Mouse (Mus musculus): Measurements from ENCODE around the gene Gm17332.
"Not testable (repeated sequence)": the region's sequence is repeated elsewhere in the genome, so short reads cannot be mapped to it uniquely, and the experiment has no call there.

Gene Gm17332

DNA sequence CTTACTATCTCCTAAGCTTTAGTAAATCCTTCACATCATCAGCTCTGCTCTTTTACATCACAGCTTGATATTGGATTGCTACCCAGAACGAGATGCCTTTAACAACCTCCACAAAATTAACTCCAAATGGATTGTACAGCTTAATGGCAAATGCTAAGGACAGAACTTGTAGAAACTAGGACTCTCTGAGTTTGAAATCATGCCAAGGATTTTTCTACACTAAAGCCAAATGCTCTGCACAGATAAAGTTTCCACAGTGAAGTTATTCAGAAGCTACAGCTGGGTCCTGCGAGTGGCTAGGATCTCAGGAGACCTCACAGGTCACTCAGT, 13.5 kb downstream of the Gm17332 start:
- Histone ChIP-seq H3K9me3 (ENCODE audit: low read length) (peaks cover 20% of the 10 kb centered on the region), H3K36me3 (ENCODE audit: insufficient read depth, low read length) (no peaks in the 10 kb centered on the region), H3K27me3 (ENCODE audit: insufficient read depth, low read length) (no peaks in the 10 kb centered on the region), H3K4me3 (replicated peaks; ENCODE audit: low read length) (peak overlapping the region; percentile 68; the same call in 1 of the 2 replicates), H3K4me1 (replicated peaks; ENCODE audit: low read depth, low read length) (peaks cover 7% of the 10 kb centered on the region; the same call in 1 of the 2 replicates)
- TF ChIP-seq CTCF (conservative IDR thresholded peaks at IDR 0.05; ENCODE audit: low read length) (no peak), POU5F1 (IDR thresholded peaks at IDR 0.05; ENCODE audit: borderline replicate concordance, low read length) (no peak), NANOG (IDR thresholded peaks at IDR 0.05; ENCODE audit: borderline replicate concordance, low read length) (no peak)

DNA sequence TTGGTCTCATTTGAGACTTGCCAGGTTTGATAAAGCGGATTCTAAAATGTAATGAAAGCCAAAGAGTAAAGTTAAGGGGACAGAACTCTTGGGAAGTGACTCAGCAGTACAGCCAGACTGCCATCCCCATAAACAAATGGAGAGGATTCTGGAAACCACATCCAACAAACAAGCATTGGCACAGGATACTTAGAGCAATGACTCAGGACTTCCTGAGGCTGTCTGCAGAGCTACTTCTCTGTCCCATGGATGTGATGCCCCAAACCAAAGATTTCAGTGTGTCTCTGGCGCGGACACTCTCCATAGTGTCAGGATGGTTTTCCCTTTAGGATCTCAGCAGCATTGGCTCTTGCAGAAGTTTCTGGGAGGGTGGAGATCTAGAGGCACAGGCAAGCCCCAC, 25.2 kb downstream of the Gm17332 start:
- Histone ChIP-seq H3K36me3 (ENCODE audit: insufficient read depth, low read length) (no peaks in the 10 kb centered on the region), H3K27me3 (ENCODE audit: insufficient read depth, low read length) (no peaks in the 10 kb centered on the region), H3K9me3 (ENCODE audit: low read length) (peaks cover 9% of the 10 kb centered on the region), H3K4me3 (replicated peaks; ENCODE audit: low read length) (no peak overlapping the region), H3K4me1 (replicated peaks; ENCODE audit: low read depth, low read length) (no peaks in the 10 kb centered on the region)
- no peak for TF ChIP-seq POU5F1 (IDR thresholded peaks at IDR 0.05; ENCODE audit: borderline replicate concordance, low read length)
- no peak for TF ChIP-seq NANOG (IDR thresholded peaks at IDR 0.05; ENCODE audit: borderline replicate concordance, low read length)
- no peak for TF ChIP-seq CTCF (conservative IDR thresholded peaks at IDR 0.05; ENCODE audit: low read length)

DNA sequence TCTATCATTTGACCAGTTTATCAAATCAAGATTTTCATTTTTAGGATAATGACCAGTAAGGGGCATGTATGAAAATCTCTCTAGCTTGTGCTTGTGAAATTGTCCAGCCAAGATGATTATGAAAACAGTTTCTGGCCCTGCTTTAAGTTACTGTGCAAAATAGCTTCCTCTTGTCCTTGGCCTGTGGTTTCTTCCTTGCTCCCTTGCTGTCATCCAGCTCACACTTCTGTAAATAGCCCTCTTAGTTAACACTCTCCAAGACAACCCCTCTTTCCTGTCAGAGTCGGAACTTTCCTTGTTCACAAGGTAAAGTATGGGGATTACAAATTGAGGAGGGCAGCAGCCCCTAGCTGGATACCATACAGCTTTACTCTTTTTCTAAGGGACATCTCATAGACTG, 43.9 kb downstream of the Gm17332 start:
- H3K9me3 ChIP-seq (ENCODE audit: low read length): peaks cover 34% of the 10 kb centered on the region
- not testable (repeated sequence) for H3K4me3 ChIP-seq (replicated peaks; ENCODE audit: low read length)

GRCm38 (mm10) chr11:31134824-31135223, 47.4 kb downstream of the Gm17332 start:
- not testable (repeated sequence) for H3K4me3 ChIP-seq (replicated peaks; ENCODE audit: low read length); H3K4me1 ChIP-seq (replicated peaks; ENCODE audit: low read depth, low read length); H3K36me3 ChIP-seq (ENCODE audit: insufficient read depth, low read length); H3K27me3 ChIP-seq (ENCODE audit: insufficient read depth, low read length)
- H3K9me3 ChIP-seq (ENCODE audit: low read length): peaks cover 60% of the 10 kb centered on the region

More for the DNA sequence above, 43.9 kb downstream of the Gm17332 start:
- not testable (repeated sequence) for H3K4me1 ChIP-seq (replicated peaks; ENCODE audit: low read depth, low read length); H3K36me3 ChIP-seq (ENCODE audit: insufficient read depth, low read length); H3K27me3 ChIP-seq (ENCODE audit: insufficient read depth, low read length)

DNA sequence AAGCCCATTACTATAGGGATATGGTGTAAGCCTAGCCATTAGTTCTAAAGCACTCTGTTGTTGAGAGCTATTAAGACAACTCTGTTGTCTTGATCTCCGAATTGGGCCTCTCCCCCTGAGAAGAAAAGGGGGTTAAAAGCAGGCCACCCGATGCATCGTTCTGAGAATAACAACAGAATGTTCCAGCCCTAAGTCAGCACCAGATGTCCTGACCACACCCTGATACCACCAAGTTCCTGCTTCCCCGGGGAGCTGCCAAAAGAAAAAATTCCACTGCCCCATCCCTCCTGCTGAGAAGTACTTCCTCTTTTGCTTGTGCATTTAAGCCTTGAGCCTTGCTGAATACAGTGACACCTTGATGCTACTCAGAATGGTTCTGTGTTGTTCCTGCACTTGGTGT, 48.5 kb downstream of the Gm17332 start:
- H3K36me3 ChIP-seq (ENCODE audit: insufficient read depth, low read length); H3K4me3 ChIP-seq (replicated peaks; ENCODE audit: low read length); H3K27me3 ChIP-seq (ENCODE audit: insufficient read depth, low read length); H3K4me1 ChIP-seq (replicated peaks; ENCODE audit: low read depth, low read length): not testable (repeated sequence)
- H3K9me3 ChIP-seq (ENCODE audit: low read length): peaks cover 69% of the 10 kb centered on the region
